Comparison of ENCODE assay signal across 26 mouse cellular contexts in genomic region chr2:29338396-29338795, GRCm38 (mm10).
"Had no signal": no experiment of that assay in that cellular context is flagged by ENCODE, and none has a peak within 500 bp of the region (broad histone marks: within the 10 kb centered on the region; RNA-seq: fewer than 3 reads in every experiment).

No protein-coding gene starts in this region.

- H3K4me1 ChIP-seq: heart, embryonic 13.5 days; heart, embryonic 15.5 days; hindbrain, embryonic 13.5 days; hindbrain, embryonic 15.5 days; kidney, embryonic 15.5 days; limb, embryonic 13.5 days; limb, embryonic 15.5 days; liver, embryonic 12.5 days had no signal

- H3K9ac ChIP-seq: heart, embryonic 13.5 days; heart, embryonic 15.5 days; hindbrain, embryonic 13.5 days; hindbrain, embryonic 15.5 days; kidney, embryonic 15.5 days; limb, embryonic 13.5 days; limb, embryonic 15.5 days; liver, embryonic 12.5 days; liver, embryonic 14.5 days had no signal

- H3K9me3 ChIP-seq: heart, embryonic 13.5 days; heart, embryonic 15.5 days; hindbrain, embryonic 13.5 days; hindbrain, embryonic 15.5 days; kidney, embryonic 15.5 days; limb, embryonic 13.5 days; limb, embryonic 15.5 days; liver, embryonic 12.5 days had no signal

- H3K27ac ChIP-seq: gastrocnemius, adult 2 months; heart, embryonic 13.5 days; heart, embryonic 15.5 days; hindbrain, embryonic 13.5 days; hindbrain, embryonic 15.5 days; hindbrain, postnatal 0 days; kidney, embryonic 15.5 days; kidney, postnatal 0 days; layer of hippocampus, adult 2 months; left cerebral cortex, adult 2 months; limb, embryonic 13.5 days; limb, embryonic 15.5 days; liver, embryonic 12.5 days; liver, embryonic 14.5 days had no signal

- DNase-seq: gastrocnemius, adult 2 months; gastrocnemius, postnatal 14 days; gastrocnemius, postnatal 36 days; heart, adult 18-20 months; heart, postnatal 14 days; heart, postnatal 36 days; kidney, adult 11 months; kidney, adult 2 months; kidney, adult 9 months; kidney, postnatal 14 days; kidney, postnatal 36 days had no signal

- H3K36me3 ChIP-seq: heart, embryonic 13.5 days; heart, embryonic 15.5 days; hindbrain, embryonic 13.5 days; hindbrain, embryonic 15.5 days; kidney, embryonic 15.5 days; limb, embryonic 13.5 days; limb, embryonic 15.5 days; liver, embryonic 12.5 days had no signal

- H3K27me3 ChIP-seq: hindbrain, embryonic 15.5 days; limb, embryonic 15.5 days had no signal

- ATAC-seq: forebrain, embryonic 16.5 days; hindbrain, postnatal 0 days; liver, embryonic 12.5 days had no signal

- H3K4me2 ChIP-seq: heart, embryonic 11.5 days; heart, embryonic 13.5 days; heart, embryonic 15.5 days; hindbrain, embryonic 13.5 days; hindbrain, embryonic 15.5 days; kidney, embryonic 15.5 days; limb, embryonic 13.5 days; limb, embryonic 15.5 days; liver, embryonic 12.5 days had no signal

- H3K4me3 ChIP-seq: gastrocnemius, adult 2 months; heart, embryonic 13.5 days; heart, embryonic 15.5 days; hindbrain, embryonic 13.5 days; hindbrain, embryonic 15.5 days; kidney, embryonic 15.5 days; layer of hippocampus, adult 2 months; left cerebral cortex, adult 2 months; limb, embryonic 13.5 days; limb, embryonic 15.5 days; liver, embryonic 12.5 days had no signal
